In genomic region chr6:129422311-129422710, GRCm38 (mm10) we compare ENCODE assay signal across 40 mouse cellular contexts. TPM values are rescaled to one million over a fixed set of nuclear protein-coding genes. Genes with fewer than 3 reads are reported as not detected.
"Had no signal": no experiment of that assay in that cellular context is flagged by ENCODE, and none has a peak within 500 bp of the region (broad histone marks: within the 10 kb centered on the region; RNA-seq: fewer than 3 reads in every experiment).

No protein-coding gene starts in this region.

- H3K9ac ChIP-seq: limb, embryonic 12.5 days; limb, embryonic 13.5 days; limb, embryonic 15.5 days; liver, embryonic 13.5 days; liver, embryonic 14.5 days; liver, embryonic 15.5 days; liver, postnatal 0 days; lung, embryonic 14.5 days; lung, embryonic 15.5 days; midbrain, embryonic 12.5 days; midbrain, embryonic 13.5 days; midbrain, embryonic 15.5 days; neural tube, embryonic 12.5 days had no signal

- H3K27ac ChIP-seq: limb, embryonic 10.5 days; limb, embryonic 12.5 days; limb, embryonic 13.5 days; limb, embryonic 15.5 days; liver, embryonic 13.5 days; liver, embryonic 14.5 days; liver, embryonic 15.5 days; macrophage; midbrain, embryonic 10.5 days; midbrain, embryonic 12.5 days; midbrain, embryonic 13.5 days; midbrain, embryonic 15.5 days; neural tube, embryonic 12.5 days had no signal

- H3K4me1 ChIP-seq: midbrain, embryonic 10.5 days; midbrain, embryonic 12.5 days; midbrain, embryonic 15.5 days had no signal

- DNase-seq: liver, embryonic 13.5 days; liver, postnatal 0 days; lung, adult 18-20 months; lung, adult 2 months; lung, postnatal 14 days; lung, postnatal 36 days had no signal

- ATAC-seq: liver, postnatal 0 days; lung, postnatal 0 days; midbrain, embryonic 16.5 days had no signal

- H3K36me3 ChIP-seq: limb, embryonic 10.5 days; limb, embryonic 12.5 days; limb, embryonic 13.5 days; limb, embryonic 15.5 days; liver, embryonic 13.5 days; liver, embryonic 15.5 days; lung, embryonic 15.5 days; midbrain, embryonic 10.5 days; midbrain, embryonic 12.5 days; midbrain, embryonic 13.5 days; midbrain, embryonic 15.5 days; neural tube, embryonic 12.5 days had no signal

- H3K4me2 ChIP-seq: limb, embryonic 12.5 days; limb, embryonic 15.5 days; liver, embryonic 11.5 days; liver, embryonic 13.5 days; liver, embryonic 15.5 days; lung, embryonic 14.5 days; lung, embryonic 15.5 days; midbrain, embryonic 11.5 days; midbrain, embryonic 12.5 days; midbrain, embryonic 13.5 days; midbrain, embryonic 15.5 days; neural tube, embryonic 12.5 days had no signal

- H3K9me3 ChIP-seq: limb, embryonic 10.5 days; limb, embryonic 12.5 days; limb, embryonic 13.5 days; limb, embryonic 15.5 days; liver, embryonic 13.5 days; liver, embryonic 15.5 days; lung, embryonic 15.5 days; megakaryocyte, embryonic 14.5 days; midbrain, embryonic 10.5 days; midbrain, embryonic 12.5 days; midbrain, embryonic 13.5 days; midbrain, embryonic 15.5 days; neural tube, embryonic 12.5 days had no signal

- H3K27me3 ChIP-seq: limb, embryonic 12.5 days; limb, embryonic 13.5 days; limb, embryonic 15.5 days; liver, embryonic 13.5 days; liver, embryonic 15.5 days; lung, embryonic 15.5 days; megakaryocyte, embryonic 14.5 days; midbrain, embryonic 12.5 days; midbrain, embryonic 13.5 days; midbrain, embryonic 15.5 days; neural tube, embryonic 12.5 days had no signal

- H3K4me3 ChIP-seq: limb, embryonic 10.5 days; limb, embryonic 12.5 days; limb, embryonic 13.5 days; limb, embryonic 15.5 days; liver, embryonic 13.5 days; liver, embryonic 15.5 days; lung, embryonic 15.5 days; megakaryocyte, embryonic 14.5 days; midbrain, embryonic 10.5 days; midbrain, embryonic 12.5 days; midbrain, embryonic 13.5 days; midbrain, embryonic 15.5 days; myocyte; neural tube, embryonic 12.5 days had no signal

RNA-seq across cellular contexts. Expression of gene Clec9a, which starts 13.6 kb away (rescaled TPM):
- total RNA-seq: left cerebral cortex, postnatal 10 days; left cerebral cortex, postnatal 14 days; left cerebral cortex, postnatal 25 days; left cerebral cortex, postnatal 36 days; left cerebral cortex, postnatal 4 days; midbrain, postnatal 0 days had no signal
- polyA plus RNA-seq: myocyte had no signal

RNA-seq across cellular contexts. Expression of gene Clec1b, which starts 25.2 kb away (rescaled TPM):
- total RNA-seq: left cerebral cortex, postnatal 25 days; megakaryocyte-erythroid progenitor cell, adult 5-6 weeks; midbrain, postnatal 0 days had no signal
- polyA plus RNA-seq: myocyte had no signal

RNA-seq across cellular contexts. Expression of gene Clec1a, which starts 29.5 kb away (rescaled TPM):
- total RNA-seq: megakaryocyte-erythroid progenitor cell, adult 5-6 weeks had no signal

RNA-seq across cellular contexts. Expression of gene Clec12b, which starts 36.6 kb away (rescaled TPM):
- total RNA-seq: left cerebral cortex, adult 8-10 months; left cerebral cortex, postnatal 10 days; left cerebral cortex, postnatal 14 days; left cerebral cortex, postnatal 25 days; left cerebral cortex, postnatal 36 days; left cerebral cortex, postnatal 4 days; megakaryocyte progenitor cell, adult 5-6 weeks; megakaryocyte, adult 5-6 weeks; megakaryocyte-erythroid progenitor cell, adult 5-6 weeks; midbrain, postnatal 0 days; monocyte, adult 5-6 weeks had no signal
- polyA plus RNA-seq: limb, embryonic 10.5 days; limb, embryonic 11.5 days; limb, embryonic 12.5 days; limb, embryonic 15.5 days; liver, embryonic 11.5 days; liver, embryonic 16.5 days; macrophage; midbrain, embryonic 10.5 days; midbrain, embryonic 11.5 days; midbrain, embryonic 12.5 days; myocyte; neural tube, embryonic 11.5 days; neural tube, embryonic 12.5 days had no signal
